Mouse (Mus musculus) Muller cell, postnatal 12 days (primary cell): ENCODE measurements around the gene Appl2.
A peak's percentile ranks its signal among the peaks of the same experiment; 100 is the strongest.
"Not testable (repeated sequence)": the region's sequence is repeated elsewhere in the genome, so short reads cannot be mapped to it uniquely, and the experiment has no call there.

Experiments
- DNase-seq: peaks from one replicate; pipeline ENCODE4 v3.0.0-alpha.2; 2015; ENCODE audit errors: inconsistent ontology term

Gene Appl2

DNA sequence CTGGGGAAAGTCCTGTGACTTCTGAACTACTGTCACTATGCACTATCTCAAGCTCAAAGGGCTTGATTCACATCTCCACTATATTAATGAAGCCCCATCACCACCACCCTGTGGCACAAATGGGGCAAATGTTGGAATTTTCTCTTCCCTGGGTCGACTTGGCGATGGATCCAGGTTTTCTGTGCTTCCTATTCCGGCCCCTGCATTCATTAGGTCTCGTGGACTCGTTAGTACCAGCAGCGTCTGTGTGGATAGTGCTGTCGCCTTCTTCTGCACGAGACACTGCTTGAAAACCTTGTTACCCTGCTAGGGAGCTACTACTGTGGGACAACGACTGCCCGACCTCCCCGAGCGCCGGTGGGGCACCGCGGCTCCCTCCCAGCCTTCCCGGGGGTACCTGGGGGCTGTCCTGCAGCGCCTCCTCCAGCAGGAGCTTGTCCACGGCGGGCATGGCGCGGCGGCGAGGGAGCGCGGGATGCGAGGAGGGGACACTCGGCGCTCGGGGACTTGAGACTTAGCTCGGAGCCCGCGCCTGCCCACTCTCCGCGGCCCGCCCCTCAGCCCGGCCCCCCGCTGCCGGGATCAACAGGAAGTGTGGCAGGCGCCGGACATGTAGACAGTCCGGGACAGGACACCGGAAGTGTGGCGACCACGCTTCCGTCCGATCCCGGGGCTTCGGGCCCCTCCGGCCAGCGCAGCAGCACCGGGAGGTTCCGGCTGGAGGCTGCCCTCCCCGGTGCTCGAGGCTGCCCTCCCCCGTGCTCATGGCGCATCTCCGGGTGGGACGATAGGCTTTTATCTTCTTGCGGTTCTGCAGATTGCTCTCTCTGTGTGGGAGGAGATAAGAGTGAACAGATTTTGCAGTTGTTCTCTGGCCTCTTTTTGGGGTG is at the start of gene Appl2:
Gene Appl2 (minus strand): TSS at position 608 of the 890 bp plus-strand sequence.
- peak; percentile 98 for DNase-seq

- DNase-seq: no peak
Observed at GRCm38 (mm10) chr10:83696226-83696625, 47.7 kb upstream of the Appl2 start.

- no peak for DNase-seq
Observed at GRCm38 (mm10) chr10:83692175-83692895, 43.8 kb upstream of the Appl2 start.

- no peak for DNase-seq
Observed at GRCm38 (mm10) chr10:83688215-83688614, 39.7 kb upstream of the Appl2 start.

DNA sequence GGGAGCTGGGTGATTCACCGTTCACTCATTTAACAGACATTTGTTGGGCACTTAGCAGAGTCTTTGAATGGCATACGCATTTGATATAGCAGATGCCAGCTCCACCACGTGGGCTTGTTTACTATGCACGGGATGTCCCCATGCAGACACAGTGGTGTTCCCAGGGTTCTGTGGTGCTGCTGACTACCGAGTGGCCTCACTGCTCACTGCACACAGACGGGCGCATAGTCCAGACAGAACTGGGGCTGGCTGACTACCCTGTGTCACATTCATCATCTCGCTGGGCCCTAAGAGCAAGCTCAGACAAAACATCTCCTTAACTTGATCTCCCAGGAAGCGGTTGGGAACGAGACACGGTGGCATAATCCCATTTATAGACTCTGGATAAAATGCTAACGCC is 32.8 kb upstream of the Appl2 start:
- DNase-seq: no peak

DNA sequence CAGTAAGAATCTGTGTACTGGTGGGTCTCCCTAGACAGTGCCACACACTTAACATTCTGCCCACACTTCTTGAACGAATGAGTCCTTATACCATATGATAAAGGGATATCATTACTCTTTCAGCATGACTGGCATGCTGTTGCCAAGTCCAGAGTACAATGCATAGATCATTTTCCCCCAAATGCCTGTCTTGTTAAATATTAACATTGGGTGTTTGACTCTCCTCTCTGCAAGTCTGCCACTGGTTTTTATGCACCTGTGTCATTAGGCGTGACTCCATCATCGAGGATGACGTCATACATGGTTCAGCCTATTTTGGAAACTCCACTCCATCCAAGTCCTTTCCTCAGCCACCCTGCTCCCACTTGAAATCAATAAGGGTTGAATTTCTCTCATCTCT is 18.0 kb upstream of the Appl2 start:
- no peak for DNase-seq

GRCm38 (mm10) chr10:83661925-83662324 is 13.4 kb upstream of the Appl2 start:
- no peak for DNase-seq

DNA sequence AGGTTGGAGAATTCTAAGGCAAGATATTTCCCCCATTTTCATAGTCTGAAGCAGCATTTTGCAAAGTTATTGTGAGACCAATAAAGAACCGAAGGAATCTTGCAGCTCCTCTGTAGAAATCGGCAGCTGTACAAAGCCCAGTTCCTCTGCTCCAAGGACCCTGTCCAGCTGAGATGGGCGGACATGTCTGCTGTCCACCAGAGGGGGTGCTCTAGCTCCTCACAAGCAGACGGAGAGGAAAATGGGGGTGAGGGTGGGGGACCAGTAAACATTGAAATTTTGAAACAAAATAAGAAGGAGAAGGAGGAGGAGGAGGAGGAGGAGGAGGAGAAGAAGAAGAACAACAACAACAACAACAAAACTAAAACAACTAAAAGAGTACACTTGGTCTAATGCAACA is 12.1 kb upstream of the Appl2 start:
- DNase-seq: no peak

DNA sequence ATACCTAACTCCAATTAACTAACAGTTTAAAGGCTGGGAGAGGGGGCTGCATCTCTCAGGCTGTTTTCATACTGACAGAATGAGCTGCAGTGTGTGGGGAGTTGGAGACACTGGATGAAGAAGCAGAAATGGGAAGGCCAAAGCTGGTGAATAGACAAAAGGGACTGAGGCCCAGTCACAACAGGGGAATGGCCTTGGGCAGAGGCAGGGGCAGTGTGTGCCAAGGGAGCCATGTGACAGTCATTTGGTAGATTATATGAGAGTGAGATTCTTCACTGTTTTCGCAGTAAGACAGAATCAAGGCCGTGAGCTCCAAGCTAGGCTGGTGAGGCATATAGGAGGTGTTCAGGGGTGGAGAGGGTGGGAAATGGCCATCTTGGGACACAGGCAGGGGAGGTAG is 6.1 kb upstream of the Appl2 start:
- peak; percentile 32 for DNase-seq

DNA sequence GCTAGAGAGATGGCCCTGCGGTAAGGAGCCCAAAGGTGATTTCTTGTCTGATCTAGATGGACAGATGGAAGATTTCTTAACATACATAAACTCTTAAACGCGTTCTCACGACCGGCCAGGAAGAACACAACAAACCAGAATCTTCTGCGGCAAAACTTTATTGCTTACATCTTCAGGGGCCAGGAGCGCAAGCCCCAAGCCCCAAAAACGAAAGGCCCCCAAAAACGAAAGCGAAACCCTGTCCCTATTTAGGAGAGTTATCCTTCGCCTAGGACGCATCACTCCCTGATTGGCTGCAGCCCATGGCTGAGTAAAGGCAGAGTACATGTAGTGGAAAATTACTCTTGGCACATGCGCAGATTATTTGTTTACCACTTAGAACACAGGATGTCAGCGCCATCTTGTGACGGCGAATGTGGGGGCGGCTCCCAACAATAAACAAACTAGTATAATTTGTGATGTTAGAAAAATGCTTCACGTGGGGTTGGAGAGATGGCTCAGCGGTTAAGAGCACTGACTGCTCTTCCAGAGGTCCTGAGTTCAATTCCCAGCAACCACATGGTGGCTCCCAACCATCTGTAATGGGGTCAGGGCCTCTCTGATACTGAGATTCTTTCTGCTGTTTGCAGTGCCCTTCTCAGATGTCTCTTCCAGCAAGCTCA is 3.8 kb upstream of the Appl2 start:
- not testable (repeated sequence) for DNase-seq

DNA sequence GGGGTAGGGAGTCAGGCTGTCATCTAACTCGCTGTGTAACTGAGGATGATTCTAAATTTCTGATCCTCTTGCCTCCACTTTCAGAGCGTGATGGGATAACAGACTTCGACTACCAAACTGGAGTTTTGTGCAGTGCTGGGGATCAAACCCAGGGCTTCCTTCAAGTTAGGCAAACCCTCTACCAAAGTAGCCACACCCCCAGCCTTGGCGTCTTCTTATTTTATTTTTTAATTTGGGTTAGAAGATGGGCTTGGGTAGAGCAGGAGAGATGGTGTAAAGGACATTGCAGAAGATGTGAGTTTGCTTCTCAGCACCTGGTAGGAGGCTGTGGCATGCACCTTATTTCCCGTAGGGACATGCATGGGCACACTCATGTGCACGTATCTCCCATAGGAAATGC is 499 bp upstream of the Appl2 start:
- DNase-seq: no peak

DNA sequence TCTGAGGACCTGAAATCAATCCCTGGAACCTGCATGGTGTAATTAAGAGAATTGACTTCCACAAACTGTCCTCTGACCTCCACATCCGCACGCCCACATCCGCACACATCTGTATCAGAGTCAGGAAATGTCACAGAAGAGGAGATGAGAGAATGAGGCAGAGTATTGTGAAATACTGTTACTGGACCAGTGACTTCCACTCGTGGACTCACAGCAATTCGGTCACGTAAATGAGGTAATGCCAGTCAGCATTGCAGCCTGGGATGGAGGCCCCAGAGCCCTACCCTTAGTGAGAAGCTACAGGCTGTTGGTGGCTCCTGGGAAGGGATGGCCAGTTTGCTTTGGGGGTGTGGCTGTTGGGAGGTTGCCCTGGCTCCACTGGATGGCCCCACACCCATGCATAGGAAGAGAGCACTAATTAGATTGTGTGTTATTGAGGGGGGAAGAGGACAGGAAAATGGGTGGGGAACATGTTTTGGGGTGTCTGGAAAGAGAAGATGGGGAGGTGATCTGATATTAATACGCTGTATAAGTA is 2.1 kb downstream of the Appl2 start:
- no peak for DNase-seq

GRCm38 (mm10) chr10:83645716-83645990 is 2.9 kb downstream of the Appl2 start:
- no peak for DNase-seq

DNA sequence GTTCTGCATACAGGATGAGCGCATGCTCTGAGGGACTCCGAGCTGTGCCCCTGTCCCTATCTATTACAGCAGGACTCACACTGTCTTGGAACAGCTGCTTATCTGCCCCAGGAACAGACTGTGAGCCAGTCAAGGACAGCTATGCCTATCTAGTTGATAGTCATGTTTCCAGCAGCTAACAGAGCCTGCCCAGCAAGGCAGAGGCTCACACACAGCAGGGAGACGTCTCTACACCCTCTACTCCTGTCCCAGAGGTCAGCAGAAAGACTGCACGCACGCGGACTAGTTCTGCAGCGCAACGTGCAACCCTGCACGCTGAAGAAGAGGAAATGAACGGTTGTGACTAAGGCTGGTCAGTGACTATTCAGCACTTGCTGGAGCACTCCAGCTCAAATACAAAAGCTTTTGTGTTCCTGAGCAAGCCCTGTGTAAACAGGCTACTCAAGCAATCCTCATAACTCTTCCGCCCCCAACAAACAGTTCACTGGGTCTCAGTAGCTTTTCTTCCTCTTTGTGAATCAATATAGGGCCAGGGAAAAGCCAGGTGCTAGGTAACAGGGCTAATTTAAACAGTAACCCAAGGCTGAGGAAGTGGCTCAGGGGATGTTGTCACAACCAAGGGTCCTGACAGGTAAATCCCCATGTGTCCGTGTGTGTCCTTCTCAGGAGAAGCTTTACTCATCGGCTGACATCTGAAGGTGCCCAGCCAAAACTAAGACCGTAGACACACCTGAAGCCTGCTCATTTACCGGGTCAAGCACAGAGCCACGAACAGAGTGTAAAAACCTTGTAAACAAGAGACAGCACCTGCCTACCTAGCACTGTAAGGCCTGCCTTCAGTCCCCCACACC is 3.4 kb downstream of the Appl2 start:
- DNase-seq: peak; percentile 66

GRCm38 (mm10) chr10:83644167-83644566 is 4.4 kb downstream of the Appl2 start:
- DNase-seq: no peak

DNA sequence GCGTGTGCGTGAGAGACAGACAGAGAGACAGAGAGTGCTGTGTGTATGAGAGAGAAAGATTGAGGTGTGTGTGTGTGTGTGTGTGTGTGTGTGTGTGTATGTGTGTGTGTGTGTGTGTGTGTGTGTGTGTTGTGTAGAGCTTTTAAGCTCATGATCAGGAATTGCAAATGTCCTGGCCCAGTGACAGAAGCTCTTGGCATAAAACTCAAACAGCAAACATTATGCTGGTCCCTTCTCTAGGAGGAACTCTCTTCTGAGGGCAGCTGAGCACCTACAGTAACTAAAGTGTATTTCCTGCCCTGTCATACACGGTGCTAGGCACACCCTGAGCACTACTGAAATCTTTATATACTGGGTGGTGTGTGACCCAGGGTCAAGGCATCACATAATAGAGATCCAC is 6.9 kb downstream of the Appl2 start:
- DNase-seq: no peak

DNA sequence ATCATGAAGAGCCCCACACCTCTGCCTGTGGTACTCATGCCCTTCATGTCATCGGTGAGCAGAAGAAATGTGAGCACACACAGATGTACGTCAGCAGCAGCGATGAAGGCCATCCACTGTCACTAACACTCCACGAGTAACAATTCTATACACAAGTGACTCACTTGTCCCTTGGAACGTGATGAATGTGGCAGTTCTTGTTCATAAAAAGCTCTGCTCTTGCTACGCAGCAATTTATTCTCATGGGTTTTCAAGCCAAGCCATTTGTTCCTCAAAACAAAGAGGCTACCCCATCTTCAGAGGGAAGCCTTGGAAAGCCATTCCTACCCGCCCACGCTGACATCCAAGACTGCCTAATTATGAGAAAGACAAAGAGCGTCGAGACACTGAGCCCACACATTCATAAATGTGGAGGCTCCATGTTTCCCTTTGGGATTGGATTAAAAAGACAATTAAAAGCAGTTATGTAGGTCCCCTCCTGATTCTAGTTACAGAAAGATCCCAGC is 8.6 kb downstream of the Appl2 start:
- peak; percentile 95 for DNase-seq

DNA sequence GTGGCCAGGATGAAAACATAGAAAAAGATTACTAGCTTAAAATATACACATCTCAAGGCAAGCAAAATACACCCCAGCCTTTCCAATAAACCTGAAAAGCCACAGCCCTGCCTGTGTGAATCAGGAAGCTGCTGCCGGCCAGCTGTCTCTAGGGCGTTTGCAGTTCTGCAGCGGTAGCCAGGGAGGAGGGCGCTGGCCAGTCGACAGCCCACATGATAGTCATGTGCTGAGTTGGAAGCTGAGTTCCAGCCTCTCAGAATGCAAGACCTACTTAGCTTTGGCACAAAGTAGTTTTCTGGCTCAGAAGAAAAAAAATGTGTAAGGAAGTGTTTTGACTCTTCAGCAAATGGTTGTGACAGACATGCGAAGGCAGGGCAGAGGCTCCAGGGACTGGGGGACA is 11.2 kb downstream of the Appl2 start:
- peak; percentile 80 for DNase-seq

DNA sequence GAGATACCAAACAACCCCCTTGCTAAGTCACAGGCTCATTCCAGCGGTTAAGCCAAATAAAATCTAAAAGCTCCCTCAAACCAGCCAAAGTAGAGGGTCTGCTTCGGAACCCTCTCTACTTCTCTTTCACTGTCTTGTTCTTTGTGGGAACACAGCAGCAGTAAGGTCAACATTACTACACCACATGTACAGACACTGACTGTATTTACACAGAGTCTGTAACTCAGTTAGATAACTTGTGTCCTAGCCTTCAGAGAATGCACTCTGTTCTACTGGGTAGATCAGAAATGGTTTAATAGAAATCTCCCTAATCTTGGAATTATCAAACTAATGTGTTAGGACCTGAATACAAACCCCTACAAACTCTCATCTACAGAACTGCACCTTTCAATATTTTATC is 12.3 kb downstream of the Appl2 start:
- DNase-seq: no peak

DNA sequence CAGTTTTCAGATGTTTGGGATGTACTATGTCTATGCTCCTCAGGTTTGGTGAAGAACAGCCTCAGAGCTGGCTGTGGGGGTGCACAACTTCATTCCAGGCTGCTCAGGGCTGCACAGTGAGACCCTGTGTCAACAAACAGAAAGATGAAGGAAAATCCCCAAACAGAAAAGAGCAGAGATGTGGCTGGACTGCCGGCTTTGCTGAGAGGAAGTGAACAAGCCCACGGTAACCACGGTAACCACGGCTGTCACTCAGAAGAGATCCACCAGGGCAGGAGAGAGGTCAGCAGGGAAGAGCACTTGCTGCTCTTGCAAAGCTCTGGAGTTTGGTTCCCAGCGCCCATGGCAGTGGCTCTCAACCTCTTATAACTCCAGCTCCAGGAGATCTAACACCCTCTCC is 14.1 kb downstream of the Appl2 start:
- DNase-seq: peak; percentile 33

- DNase-seq: no peak
Observed at GRCm38 (mm10) chr10:83632806-83633374, 15.6 kb downstream of the Appl2 start.
